Mouse (Mus musculus) neutrophil, adult 5-6 weeks (primary cell): ENCODE measurements around the gene Grcc10. TPM values are rescaled to one million over a fixed set of nuclear protein-coding genes. Genes with fewer than 3 reads are reported as not detected.

Experiments
- ATAC-seq: fragments of 151-379, 151-347 bp; 2 replicates; pipeline ENCODE4 v1.8.0; 2017; ENCODE audit warnings: mild to moderate bottlenecking, moderate TSS enrichment; ENCODE audit not compliant: insufficient number of reproducible peaks, poor library complexity, low FRiP score, severe bottlenecking; ENCODE audit errors: extremely low read depth
- total RNA-seq: library from RNA; stranded (forward); fragments of 200-1000 nt; gene quantifications from 2 replicates; pipeline ENCODE4 v1.2.3, GENCODE M21; 2017

The Grcc10 gene
- total RNA-seq: 161 and 171 TPM in 2 replicates

DNA sequence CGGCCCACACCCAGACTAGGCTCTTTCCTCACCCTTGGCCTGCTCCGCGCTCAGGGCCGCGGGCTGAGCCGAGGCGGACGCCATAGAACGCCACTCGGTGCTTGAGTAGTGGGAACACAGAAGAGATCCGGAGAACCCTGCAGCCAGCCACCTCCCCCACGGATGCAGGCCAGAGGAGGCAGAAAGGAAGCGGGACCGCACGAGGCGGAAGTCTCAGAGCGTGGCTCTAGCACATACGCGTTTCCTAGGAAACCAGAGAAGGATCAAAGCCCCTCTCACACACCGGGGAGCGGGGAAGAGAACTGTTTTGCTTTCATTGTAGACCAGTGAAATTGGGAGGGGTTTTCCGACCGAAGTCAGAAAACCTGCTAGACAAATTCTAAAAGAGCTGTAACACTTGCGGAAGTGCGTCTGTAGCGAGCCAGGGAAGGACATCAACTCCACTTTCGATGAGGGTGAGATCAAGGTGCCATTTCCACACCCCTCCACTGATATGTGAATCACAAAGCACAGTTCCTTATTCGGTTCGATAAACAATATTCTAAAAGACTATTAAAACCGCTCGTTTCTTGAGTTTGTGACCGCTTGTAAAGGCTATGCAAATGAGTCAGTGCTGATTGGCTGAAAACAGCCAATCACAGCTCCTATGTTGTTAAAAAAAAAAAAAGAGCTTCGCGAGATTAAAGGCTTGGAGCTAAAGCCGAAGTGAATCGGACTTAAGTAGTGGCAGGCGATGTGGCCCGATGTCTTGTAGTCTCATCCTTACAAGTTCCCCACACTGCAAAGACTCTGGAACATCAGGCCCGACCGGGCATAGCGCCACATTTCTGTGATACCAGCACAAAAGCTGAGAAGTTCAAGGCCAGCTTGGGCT is at the start of gene Grcc10:
TSS of gene Grcc10 (minus strand) at position 487 of the 874 bp plus-strand sequence.
- peak; percentile 60 for ATAC-seq

DNA sequence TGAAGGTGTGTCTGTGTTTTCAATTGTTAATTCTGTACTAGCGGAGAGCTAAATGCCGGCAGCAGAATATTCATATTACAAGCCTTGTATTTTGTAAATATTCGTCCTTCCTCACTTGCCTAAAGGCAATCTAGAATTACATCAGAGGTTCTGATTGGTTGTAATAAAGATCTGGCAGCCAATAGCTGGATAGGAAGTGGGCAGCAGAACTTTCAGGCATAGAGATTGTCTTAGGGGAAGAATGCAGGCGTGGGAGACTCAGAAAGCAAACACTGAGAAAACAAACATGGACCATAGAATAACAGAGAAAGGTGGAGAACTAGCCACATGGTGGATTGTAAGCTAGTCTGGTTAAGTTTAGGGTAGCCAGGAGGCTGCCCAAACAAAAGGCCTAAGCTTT is 48.9 kb upstream of the Grcc10 start:
- no peak for ATAC-seq

DNA sequence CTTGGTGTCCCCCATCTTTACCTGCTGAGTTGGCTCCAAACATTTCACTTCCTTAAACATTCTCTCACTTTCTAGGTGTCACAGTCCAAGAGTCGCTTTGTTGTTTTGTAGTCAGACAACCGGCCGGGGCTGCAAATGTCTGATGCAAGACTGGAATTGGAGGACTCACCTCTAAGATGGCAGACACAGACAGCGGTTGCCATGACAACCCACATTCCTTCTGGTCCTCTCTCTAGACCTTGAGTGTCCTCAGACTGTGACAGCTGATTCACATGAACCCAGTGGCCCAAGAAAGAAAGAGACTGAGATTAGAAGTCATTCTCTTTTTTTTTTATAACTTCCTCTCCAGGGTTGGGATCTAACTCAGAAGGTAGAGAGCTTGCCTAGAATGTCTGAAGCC is 48.3 kb upstream of the Grcc10 start:
- no peak for ATAC-seq

DNA sequence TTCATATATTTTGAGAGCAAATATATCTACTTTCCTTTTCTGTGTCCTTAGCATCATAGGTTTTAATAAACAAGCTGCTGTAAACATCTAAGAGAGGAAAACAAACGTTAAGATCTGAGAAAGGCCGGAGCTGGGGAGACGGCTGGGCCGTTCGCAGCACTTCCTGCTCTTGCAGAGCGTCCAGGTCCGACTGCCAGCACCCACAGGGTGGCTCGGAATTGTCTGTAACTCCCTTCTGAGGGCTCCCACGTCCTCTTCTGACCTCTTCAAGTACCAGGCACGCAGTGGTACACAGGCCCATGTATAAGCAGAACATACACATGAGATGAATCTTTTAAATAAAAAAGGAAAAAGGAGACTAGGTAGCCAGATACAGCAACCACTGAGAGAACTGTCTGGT is 46.5 kb upstream of the Grcc10 start:
- ATAC-seq: no peak

DNA sequence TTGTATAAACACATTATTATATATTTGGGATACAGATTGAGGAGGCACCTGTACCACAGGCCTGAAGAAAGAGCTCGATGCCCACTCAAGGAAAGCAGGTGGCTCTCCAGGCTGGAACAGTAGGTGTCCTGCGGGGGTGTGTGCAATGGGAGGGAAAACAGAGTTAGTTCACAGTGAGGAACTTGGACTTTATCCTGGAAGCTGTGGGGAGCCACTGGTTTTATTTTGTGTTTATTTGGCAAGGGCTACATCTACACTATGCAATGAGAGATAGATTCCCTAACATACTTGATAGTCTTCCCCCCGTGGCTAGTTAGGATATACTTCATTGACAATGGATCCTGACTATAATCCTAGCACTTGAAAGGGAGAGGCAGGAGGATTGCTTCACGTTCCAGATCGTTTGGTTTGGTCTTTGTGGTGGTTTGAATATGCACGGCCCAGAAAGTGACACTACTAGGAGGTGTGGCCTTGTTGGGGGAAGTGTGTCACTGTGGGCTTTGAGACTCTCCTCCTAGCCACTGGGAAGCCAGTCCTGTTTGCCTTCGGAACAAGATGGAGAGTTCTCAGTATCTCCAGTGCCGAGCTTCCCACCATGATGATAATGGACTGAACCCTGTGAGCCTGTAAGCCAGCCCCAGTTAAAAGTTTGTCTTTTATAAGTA is 45.7 kb upstream of the Grcc10 start:
- no peak for ATAC-seq

DNA sequence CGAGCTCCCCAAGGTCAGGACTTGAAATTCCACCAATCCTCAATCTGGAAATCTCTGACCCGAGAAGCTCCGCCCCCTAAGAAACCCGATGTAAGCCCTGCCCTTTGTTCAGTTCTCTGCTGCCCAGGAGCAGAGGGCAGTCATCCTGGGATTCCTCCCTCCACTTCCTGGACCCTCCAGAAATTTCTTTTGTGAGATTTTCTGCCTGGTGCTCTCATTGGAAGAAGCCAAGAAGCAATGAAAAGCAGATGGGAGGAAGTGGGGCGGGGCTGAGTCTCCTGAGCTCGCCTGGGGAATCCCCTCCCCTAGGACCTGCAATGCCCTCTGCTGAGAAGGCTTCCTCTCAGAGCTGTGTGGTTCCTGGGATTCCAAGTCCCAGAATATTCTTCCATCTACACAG is 41.3 kb upstream of the Grcc10 start:
- ATAC-seq: peak; percentile 49; the same call in 1 of the 2 replicates

DNA sequence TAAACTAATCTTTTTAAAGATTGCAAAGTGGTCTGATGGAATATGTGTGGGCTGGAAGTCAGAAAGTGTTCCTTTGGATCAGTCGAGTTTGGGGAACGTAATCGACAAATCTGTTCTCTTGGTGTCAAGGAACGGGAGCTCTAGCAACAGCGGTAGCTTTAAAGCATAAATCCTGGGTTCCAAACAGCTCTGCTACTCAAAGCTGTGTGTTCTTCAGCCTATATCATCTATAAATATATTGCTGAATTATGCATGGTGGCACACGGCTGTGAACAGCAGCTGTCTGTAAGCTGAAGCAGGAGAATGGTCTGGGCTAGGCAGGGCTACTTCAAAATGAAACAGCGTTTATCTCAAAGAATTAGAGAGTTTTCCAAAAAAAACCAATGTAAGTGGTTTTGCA is 39.7 kb upstream of the Grcc10 start:
- ATAC-seq: no peak

DNA sequence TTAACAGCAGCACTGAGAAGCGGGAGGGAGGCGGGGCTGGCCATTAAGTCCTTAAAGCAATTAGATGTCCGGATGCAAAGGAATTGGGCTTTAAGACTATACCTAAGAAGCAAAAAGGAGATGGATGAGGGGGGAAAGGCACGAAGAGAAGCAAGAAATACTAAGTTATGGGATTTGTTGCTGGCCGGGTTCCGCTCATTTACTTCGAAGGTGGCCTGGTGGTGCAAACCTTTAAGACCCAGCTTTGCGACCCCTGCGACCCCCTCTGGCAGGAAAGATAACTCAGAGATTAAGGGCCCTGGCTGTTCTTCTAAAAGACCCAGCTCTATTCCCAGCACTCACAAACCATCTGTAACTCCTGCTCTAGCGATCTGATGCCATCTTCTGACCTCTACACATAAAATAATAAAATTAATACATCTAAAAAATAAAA is 38.8 kb upstream of the Grcc10 start:
- ATAC-seq: 0 out of 2 replicates have a peak, but pooled peaks have one; percentile 9

DNA sequence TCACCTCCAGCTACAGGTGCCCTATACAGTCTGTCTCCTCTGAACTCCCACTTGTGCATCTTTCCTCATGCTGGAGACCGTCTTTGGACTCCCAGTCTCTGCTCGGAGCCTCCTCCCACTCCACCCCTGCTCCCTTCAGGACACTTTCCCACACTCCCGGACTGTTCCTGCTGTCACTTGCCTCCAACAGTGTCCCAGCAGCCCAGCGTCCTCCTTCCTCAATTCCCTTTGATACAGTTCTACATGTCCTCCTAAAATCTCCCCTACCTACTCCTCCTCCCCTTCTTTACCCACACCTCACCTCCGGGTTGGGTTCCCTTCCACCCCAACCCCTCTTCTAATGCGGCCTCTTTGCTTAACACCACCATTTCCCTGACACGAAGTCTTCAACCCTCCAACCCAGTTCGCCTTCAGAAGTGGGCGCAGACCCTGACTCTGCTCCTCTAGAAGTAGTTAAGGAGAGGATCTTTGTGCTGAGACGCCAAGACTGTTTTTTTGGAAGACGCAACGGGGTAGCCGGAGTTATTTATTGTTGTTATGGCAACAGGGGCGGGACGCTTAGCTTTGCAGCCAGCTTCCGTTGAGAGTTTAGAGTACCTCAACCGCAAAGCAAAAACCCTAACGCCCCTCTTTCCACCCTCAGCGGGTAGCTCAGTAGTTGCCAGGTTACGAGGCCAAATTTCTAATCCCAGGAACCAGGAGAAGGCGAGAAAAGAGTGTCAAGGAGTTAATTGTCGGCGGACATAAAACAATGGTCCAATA is 38.2 kb upstream of the Grcc10 start, which contains the start of gene Lrrc23:
TSS of gene Lrrc23 (minus strand) at position 506 of the 762 bp plus-strand sequence.
- peak; percentile 51 for ATAC-seq

DNA sequence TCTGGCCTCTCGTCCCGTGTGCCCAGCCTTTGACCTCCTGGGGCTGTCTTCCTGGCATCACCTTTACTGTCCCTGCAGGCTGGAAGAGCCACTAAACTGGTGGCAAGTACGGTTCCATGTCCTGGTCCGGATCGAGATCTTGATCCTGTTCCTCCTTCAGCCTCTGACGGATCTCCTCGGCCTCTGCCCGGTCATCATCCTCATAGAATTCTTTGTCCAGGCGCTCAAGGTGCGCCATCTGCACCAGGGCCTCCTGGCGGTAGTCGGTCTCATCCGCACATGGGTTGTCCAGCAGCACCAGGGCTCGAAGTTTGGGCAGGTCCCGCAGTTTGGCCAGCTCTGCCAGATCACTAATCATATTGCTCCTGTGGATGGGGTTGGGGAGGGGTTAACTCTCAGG is 29.3 kb upstream of the Grcc10 start:
- no peak for ATAC-seq

DNA sequence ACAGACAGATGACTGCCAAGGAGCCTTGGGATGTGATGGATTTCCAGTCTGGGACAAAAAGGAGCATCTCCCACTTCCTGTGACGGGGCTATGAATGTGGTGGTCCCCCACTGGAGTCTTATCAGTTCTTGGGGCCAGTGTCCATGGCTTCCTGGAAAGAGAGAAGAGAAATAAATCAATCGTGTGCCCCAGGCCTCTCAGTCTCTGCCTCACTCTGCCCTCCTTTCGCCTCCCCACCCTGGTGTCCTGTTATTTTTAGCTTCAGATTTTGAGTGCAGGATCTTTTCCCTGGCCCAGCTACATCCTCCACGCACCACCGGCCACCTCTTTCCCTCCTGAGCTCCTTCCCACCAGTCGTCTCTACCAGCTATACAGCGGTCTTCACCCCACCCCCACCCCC is 28.8 kb upstream of the Grcc10 start:
- no peak for ATAC-seq

DNA sequence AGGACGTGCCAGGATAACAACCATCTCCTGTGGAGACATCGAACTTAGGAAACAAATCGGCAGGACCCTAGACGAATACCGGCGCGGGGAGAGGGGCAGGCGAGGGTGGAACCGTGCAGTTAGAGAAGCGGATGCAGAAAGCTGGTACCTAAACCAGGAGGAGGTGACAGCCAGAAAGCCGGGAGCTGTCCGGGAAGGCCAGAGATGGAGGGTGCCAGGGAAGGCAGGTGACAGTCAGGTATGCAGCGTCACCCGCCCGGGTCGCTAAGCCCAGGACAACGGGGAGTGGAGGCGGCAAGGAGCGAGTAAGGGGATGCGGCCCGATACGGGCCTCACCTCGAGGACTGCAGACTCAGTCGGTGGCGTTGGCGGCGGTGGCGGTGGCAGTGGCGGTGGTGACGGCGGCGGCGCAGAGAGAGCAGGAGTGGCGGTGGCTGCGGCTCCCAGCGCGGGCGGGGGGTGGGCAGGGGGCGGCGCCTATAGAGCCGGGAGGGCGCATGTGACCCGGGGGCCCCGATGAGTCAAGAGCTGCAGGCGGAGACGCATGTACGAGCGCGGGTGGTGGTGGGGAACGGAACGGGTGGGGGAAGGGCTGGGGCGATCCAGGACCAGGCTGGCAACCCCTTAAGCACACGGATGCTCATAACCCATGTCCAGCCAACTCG is 28.1 kb upstream of the Grcc10 start, which contains the start of gene Eno2:
TSS of gene Eno2 (minus strand) at position 573 of the 665 bp plus-strand sequence.
- ATAC-seq: peak; percentile 18

DNA sequence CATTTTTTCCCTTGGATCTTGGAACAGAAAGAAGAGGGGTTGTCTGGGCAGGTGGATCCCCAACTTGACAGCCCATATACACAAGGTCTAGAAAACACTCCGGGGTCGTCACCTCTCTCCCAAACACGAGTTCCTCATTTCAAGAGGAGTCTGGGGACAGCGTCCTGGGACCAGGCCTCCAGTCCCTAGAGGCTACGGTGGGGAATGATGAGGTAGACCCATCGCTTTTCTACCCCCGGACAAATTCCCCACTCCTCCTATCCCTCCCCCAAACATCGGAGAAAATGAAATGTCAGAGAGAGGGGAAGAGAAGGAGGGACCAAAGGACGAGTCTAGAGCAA is 27.5 kb upstream of the Grcc10 start:
- no peak for ATAC-seq

DNA sequence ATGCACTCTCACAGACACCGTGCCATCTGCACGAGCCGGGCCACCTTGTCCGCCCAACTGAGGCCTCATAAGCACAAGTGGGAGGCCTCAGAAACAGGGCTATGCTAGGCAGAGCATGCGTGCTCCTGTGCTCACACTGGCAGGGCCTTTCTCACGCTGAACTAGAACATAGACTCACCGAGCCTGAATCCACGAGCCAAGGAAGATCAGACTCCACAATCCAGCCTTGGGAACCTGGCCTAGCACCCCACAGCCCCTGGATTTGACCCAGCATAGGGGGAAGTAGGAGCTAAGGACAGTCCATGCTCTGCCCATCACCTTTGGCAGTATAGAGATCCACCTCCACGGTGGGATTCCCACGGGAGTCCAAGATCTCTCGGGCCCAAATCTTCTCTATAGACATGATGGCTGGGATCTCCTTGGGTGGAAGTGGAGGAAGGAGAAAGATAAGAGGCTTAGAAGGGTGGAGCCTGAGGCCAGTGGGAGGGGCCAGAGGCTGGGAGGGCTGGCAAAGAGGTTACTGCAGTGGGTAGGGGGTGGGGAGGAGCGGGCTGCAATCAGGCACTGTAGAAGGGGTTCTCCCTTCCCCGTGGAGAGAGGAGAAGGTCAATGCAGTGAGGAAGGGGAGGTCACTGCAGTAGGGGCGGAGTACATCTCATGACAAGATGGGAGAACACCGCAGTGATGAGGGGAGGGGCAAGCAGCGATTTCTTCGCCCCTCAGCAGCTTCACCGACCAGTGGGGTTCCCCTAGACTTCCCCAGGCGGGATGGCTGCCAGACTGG is 26.9 kb upstream of the Grcc10 start:
- no peak for ATAC-seq

DNA sequence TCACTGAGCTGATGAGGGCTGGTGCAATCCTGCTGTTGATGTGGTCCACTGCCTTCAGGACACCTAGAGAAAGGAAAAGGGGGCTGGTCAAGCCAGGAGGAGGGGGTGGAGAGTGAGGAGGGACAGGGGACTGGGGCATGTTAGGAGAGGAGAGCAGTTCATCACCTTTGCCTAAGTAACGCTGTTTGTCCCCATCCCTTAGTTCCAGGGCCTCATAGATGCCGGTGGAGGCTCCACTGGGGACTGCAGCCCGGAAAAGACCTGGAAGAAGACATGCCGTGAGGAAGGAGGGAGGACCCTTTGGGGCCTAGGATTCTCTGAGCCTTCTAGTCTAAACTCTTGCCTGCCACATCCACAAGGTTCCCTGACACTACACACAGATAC is 26.4 kb upstream of the Grcc10 start:
- no peak for ATAC-seq

DNA sequence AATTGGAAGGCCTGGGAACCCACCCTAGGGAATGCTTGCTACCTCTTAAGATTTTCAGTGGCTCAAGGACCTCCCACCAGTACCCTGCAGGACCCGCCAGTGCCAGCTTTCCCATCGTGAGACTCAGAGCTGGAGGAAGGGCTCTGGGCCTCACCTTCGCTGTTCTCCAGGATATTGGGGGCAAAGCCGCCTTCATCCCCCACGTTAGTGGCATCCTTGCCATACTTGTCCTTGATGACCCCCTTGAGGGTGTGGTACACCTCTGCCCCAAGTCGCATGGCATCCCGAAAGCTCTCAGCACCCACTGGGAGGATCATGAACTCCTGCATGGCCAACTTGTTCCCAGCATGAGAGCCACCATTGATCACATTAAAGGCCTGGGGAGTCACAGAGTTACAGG is 24.8 kb upstream of the Grcc10 start:
- ATAC-seq: no peak

DNA sequence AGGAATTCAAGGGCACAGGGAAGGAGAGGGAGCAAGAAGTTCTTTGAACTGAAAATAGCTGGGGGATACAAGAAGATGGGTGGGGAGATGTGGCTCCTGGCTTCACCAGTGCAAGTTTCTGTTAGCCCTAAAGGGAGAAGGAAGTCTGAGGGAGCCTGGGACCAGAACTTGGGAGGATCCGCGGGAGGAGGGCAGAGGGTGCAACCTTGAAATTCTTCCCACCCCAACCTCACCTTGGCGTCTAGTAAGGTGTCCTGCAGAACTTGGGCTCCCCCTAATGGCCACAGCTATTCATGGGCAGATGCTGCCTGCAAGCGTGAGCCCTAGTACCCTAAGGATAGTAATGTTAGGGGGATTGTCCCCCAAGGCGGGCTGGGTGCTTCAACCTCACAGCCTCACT is 18.1 kb upstream of the Grcc10 start:
- ATAC-seq: peak; percentile 86

DNA sequence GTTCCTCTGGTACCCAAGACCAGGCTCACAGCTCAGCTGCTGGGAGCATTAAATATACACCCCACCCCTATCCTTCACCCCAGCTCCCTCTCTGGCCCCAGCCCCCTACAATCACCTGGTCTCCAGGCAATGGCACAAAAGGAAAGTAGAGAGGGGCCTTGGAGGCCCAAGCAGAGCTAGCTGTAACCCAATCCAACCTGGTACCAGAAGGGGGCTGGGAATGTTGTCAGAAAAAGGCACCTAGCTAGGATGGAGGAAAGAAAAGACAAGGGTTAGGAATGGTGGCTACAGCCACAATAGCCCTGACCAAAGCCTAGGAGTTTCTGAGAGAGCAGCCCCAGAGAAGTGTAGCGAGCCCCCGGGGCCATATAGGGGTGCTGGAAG is 17.7 kb upstream of the Grcc10 start:
- no peak for ATAC-seq
